Mouse (Mus musculus): ENCODE measurements around the gene Dnah7b. TPM values are rescaled to one million over a fixed set of nuclear protein-coding genes. Genes with fewer than 3 reads are reported as not detected.
A peak's percentile ranks its signal among the peaks of the same experiment; 100 is the strongest.
"Not testable (repeated sequence)": the region's sequence is repeated elsewhere in the genome, so short reads cannot be mapped to it uniquely, and the experiment has no call there.

The Dnah7b gene
- total RNA-seq (2021): 1 to 10 TPM; 2.2 to 2.4 TPM
- long read RNA-seq: 0 reads

DNA sequence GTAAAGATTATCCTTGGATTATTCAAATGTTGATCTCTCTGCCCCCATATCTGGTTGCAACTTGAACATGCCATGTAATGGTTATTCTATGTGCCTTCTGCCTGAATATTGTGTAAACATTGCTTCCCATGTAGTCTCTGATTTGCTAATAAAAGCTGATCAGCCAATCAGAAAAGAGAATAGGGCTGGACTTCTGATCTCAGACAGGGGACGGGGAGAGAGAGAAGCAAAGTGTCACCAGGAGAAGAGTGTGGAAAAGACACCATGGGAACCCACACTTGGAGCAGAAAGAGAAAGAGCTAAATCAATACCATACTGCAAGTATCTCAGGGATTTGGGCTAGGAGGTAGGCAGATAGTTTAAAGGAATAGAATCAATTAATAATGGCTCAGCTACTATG, at the start of gene Dnah7b:
Gene Dnah7b (plus strand): TSS at position 301 of the 400 bp plus-strand sequence.
- no peak for DNase-seq (ENCODE audit: low spot score in 2 of 2)

DNA sequence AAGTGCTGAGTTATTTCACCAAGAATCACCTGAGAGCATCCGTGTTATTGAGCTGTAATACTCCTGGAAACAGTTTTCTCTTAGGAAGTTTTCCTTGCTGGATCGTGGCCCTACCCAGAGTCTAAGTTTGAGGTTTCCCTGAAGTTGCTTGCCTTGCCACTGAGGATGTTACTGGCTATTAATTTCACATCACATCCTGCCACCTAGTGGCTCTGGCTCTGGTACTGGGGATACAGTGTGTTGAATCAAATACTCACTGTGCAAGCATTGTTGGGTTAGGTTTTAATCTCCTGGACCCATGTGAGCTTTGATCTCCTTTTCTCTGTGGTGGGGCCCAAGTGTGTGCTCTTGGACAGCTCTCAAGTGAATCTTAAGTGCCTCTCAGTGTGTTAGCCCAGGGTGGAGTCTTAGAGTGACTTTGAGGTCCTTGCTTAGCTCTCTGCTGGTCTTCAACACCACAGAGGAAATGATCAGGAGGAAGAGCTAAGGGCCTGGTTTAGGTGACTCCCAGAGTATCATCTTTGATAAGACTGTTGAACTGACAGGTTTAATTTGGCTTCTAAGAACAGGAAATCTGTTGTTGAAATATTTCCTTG, 47.6 kb upstream of the Dnah7b start:
- peak; percentile 38 to 66 for DNase-seq (ENCODE audit: low spot score in 2 of 2)

- DNase-seq (ENCODE audit: low spot score in 2 of 2): peak; percentile 20 to 53
Measured at GRCm38 (mm10) chr1:46022262-46022661, 43.9 kb upstream of the Dnah7b start.

GRCm38 (mm10) chr1:46031993-46032555, 34.0 kb upstream of the Dnah7b start:
- no peak for DNase-seq (ENCODE audit: low spot score in 2 of 2)

- no peak for DNase-seq (ENCODE audit: low spot score in 2 of 2)
Measured at GRCm38 (mm10) chr1:46048188-46048587, 17.9 kb upstream of the Dnah7b start.

GRCm38 (mm10) chr1:46066484-46067251, 553 bp downstream of the Dnah7b start:
- peak; percentile 52 to 58 for DNase-seq (ENCODE audit: low spot score in 2 of 2)

- DNase-seq (ENCODE audit: low spot score in 2 of 2): not testable (repeated sequence)
Measured at GRCm38 (mm10) chr1:46068787-46069186, 2.7 kb downstream of the Dnah7b start.

- DNase-seq (ENCODE audit: low spot score in 2 of 2): no peak
Measured at GRCm38 (mm10) chr1:46077891-46078290, 11.8 kb downstream of the Dnah7b start.

DNA sequence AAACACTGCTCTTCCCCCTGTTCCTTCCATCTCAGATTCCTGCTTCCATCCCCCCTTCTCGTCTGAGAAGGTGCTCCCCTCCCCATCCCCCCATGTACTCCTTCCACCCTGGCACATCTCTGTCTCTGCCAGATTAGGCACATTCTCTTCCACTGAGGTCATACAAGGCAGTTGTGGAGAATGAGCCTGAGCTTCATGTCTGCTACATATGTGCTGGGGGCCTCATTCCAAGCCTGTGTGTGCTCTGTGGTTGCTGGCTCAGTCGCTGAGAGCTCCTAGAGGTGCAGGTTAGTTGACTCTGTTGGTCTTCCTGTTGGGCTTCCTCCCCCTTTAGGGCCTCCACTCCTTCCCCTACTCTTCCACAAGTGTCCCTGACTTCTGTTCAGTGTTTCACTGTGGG, 34.4 kb downstream of the Dnah7b start:
- DNase-seq (ENCODE audit: low spot score in 2 of 2): no peak

DNA sequence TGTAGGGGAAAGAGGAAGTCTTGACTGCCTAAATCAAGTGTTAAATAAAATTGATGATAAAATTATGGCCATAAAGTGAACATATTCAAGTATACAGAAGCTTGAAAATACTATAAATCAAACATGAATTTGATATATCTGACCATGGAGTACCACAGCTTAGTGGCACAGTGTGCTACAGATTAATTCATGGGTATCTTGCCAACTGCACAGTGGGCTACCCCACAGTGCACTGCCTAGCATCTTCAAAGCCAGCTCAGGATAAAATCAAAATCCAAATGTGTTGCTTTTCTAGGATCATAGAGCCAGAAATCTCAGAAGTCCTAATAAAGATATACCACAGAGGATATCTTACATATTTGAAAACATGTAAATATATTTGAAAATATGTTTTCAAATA, 46.5 kb downstream of the Dnah7b start:
- not testable (repeated sequence) for DNase-seq (ENCODE audit: low spot score in 2 of 2)

DNA sequence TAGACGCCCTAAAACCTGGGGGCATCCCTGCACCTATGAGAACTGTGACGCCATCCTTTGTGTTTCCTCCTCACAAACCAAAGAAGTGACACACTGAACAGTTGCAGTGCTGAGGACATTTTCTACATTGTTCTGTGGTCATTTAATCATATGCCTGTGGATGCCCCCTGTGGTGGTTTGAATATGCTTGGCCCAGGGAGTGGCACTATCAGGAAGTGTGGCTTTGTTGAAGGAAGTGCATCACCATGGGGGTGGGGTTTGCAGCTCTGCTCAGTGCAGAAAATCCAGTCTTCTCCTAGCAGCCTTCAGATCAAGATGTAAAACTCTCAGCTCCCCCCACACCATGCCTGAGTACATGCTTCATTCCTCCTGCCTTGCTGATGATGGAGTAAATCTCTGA, 51.1 kb downstream of the Dnah7b start:
- DNase-seq (ENCODE audit: low spot score in 2 of 2): not testable (repeated sequence)

GRCm38 (mm10) chr1:46128058-46128457, 61.9 kb downstream of the Dnah7b start:
- no peak for DNase-seq (ENCODE audit: low spot score in 2 of 2)

DNA sequence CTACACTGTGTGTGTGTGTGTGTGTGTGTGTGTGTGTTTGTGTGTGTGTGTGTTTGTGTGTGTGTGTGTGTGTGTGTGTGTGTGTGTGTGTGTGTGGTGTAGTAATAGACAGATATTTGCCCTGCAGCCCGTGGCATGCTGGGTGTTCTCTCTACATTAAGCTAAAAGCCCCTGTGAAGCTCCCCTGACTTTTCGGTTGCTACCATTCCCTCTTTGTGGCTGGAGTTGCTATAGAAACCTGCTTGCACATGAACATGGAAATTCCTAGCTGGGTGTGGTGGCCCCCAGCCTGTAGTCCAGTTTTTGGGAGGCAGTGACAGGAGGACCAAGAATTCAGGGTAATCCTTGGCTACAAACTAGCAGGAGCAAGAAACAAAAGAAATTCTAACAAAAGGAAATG, 130.7 kb downstream of the Dnah7b start:
- DNase-seq (ENCODE audit: low spot score in 2 of 2): not testable (repeated sequence)

- DNase-seq (ENCODE audit: low spot score in 2 of 2): not testable (repeated sequence)
Measured at GRCm38 (mm10) chr1:46201169-46201568, 135.1 kb downstream of the Dnah7b start.

DNA sequence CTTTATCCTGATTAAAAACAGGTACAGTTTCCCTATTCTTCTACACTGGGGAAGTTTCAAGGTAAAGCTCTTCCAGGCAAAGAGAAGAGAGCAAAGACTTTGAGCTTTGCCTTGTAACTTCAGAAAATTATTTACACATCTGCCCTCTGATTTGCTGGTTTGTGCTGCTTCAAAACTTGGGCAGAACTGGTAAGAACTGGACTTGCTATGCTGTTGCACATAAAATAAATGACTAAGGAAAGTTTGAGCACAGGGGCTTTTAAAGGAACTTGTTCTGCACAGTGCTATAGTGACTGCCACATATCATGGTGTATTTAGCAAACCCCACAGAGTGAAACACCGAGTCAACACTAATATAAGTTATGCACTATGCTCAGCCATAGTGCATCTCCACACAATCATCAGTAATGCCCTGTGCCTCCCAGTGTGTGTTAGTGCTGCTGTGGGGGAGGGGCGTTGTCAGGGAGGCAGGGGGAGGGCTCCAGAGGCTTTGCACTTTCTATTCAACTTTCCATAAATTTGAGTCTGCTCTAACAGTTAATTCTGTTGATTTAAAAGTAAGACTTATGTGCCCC, 144.0 kb downstream of the Dnah7b start:
- not testable (repeated sequence) for DNase-seq (ENCODE audit: low spot score in 2 of 2)

DNA sequence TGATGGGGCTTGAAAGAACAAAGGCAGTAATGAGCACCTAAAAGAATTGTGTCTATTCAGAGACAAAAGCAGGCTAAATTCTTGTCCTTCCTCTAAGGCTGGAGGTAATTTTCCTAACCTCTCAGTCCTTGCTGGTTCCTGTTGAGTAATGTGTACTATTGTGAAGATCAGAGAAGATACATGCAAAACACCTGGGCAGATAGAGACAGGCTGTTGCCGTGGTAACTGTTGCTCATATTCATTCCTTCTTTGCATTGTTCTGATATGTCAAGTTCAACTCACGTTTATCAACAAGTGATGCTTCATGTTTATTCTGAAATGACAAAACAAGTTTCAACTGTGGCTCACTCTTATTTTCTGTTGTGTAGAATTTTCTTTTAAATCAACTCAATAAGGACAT, 156.6 kb downstream of the Dnah7b start:
- not testable (repeated sequence) for DNase-seq (ENCODE audit: low spot score in 2 of 2)

DNA sequence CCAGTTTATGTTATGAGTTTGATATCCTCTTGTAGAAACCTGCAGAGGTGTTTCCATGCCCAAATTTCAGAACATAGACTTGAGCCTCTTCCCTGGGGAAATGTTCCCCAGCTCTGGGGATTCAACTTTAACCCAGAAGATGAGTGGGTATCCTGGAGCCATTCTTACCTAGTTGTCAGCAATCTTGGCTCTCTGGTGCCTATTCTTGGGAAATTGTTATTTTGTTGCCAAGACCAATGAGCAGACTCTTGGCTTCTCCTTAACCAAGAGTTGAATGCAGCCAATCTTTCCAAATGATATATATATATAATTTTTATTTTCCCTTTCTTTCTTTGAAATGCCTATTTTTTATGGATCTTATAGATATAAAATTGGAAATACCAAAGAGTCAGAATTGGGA, 160.0 kb downstream of the Dnah7b start:
- DNase-seq (ENCODE audit: low spot score in 2 of 2): not testable (repeated sequence)

GRCm38 (mm10) chr1:46268841-46269240, 202.7 kb downstream of the Dnah7b start:
- DNase-seq (ENCODE audit: low spot score in 2 of 2): not testable (repeated sequence)

- DNase-seq (ENCODE audit: low spot score in 2 of 2): no peak
Measured at GRCm38 (mm10) chr1:46271927-46272326, 205.8 kb downstream of the Dnah7b start.

GRCm38 (mm10) chr1:46278057-46278910, 212.2 kb downstream of the Dnah7b start:
- DNase-seq (ENCODE audit: low spot score in 2 of 2): not testable (repeated sequence)
